Mouse (Mus musculus): ENCODE measurements around the gene Nanos2. TPM values are rescaled to one million over a fixed set of nuclear protein-coding genes. Genes with fewer than 3 reads are reported as not detected.
A peak's percentile ranks its signal among the peaks of the same experiment; 100 is the strongest.

The Nanos2 gene
- polyA plus RNA-seq, 1 experiment from 2014 or later: 0.07 TPM

GRCm38 (mm10) chr7:18998835-18999234 is 11.6 kb downstream of the Nanos2 start:
- Histone ChIP-seq H3K27ac (replicated peaks) (0 out of 2 replicates have a peak overlapping the region, but pooled peaks have one; percentile 7), H3K4me1 (peaks cover 41% of the 10 kb centered on the region), H3K9me3 (replicated peaks) (no peaks in the 10 kb centered on the region), H3K4me3 (no peak overlapping the region), H3K27me3 (ENCODE audit: low read depth, poor library complexity, severe bottlenecking) (peaks cover 4% of the 10 kb centered on the region), H3K36me3 (peaks cover 21% of the 10 kb centered on the region)
- no peak for DNase-seq (ENCODE audit: low spot score)
- 45% methylated on average over 9 of the region's 9 CpGs for WGBS

- H3K9me3 ChIP-seq (replicated peaks): no peaks in the 10 kb centered on the region
- H3K36me3 ChIP-seq: peaks cover 28% of the 10 kb centered on the region
- 63% methylated on average over 10 of the region's 10 CpGs for WGBS
- H3K27me3 ChIP-seq (ENCODE audit: low read depth, poor library complexity, severe bottlenecking): no peaks in the 10 kb centered on the region
- DNase-seq (ENCODE audit: low spot score): no peak
- peak overlapping the region; percentile 75 for H3K27ac ChIP-seq (replicated peaks)
- peak overlapping the region; percentile 50 for H3K4me3 ChIP-seq
- peaks cover 54% of the 10 kb centered on the region for H3K4me1 ChIP-seq
Observed at GRCm38 (mm10) chr7:19000421-19000820, 13.2 kb downstream of the Nanos2 start.

- H3K4me1 ChIP-seq: peaks cover 62% of the 10 kb centered on the region
- H3K9me3 ChIP-seq (replicated peaks): no peaks in the 10 kb centered on the region
- peak; percentile 56 for DNase-seq (ENCODE audit: low spot score)
- H3K4me3 ChIP-seq: peak overlapping the region; percentile 50
- WGBS: 46% methylated on average over 18 of the region's 18 CpGs
- H3K27me3 ChIP-seq (ENCODE audit: low read depth, poor library complexity, severe bottlenecking): no peaks in the 10 kb centered on the region
- peak overlapping the region; percentile 75 for H3K27ac ChIP-seq (replicated peaks)
- H3K36me3 ChIP-seq: peaks cover 32% of the 10 kb centered on the region
Observed at GRCm38 (mm10) chr7:19001066-19001806, 14.0 kb downstream of the Nanos2 start.

GRCm38 (mm10) chr7:19001807-19002085 is 14.5 kb downstream of the Nanos2 start:
- Histone ChIP-seq H3K27ac (replicated peaks) (0 out of 2 replicates have a peak overlapping the region, but pooled peaks have one; percentile 91), H3K4me3 (no peak overlapping the region)
- 84% methylated on average over 3 of the region's 3 CpGs for WGBS

GRCm38 (mm10) chr7:19002115-19002514 is 14.9 kb downstream of the Nanos2 start:
- peaks cover 71% of the 10 kb centered on the region for H3K4me1 ChIP-seq

More at GRCm38 (mm10) chr7:19001807-19002085, 14.5 kb downstream of the Nanos2 start:
- peaks cover 67% of the 10 kb centered on the region for H3K4me1 ChIP-seq
- no peaks in the 10 kb centered on the region for H3K9me3 ChIP-seq (replicated peaks)
- H3K27me3 ChIP-seq (ENCODE audit: low read depth, poor library complexity, severe bottlenecking): no peaks in the 10 kb centered on the region
- peaks cover 30% of the 10 kb centered on the region for H3K36me3 ChIP-seq
- DNase-seq (ENCODE audit: low spot score): no peak

GRCm38 (mm10) chr7:19002848-19003498 is 15.8 kb downstream of the Nanos2 start:
- Histone ChIP-seq H3K4me3 (peak overlapping the region; percentile 55), H3K4me1 (peaks cover 78% of the 10 kb centered on the region), H3K27me3 (ENCODE audit: low read depth, poor library complexity, severe bottlenecking) (no peaks in the 10 kb centered on the region), H3K9me3 (replicated peaks) (no peaks in the 10 kb centered on the region), H3K36me3 (peaks cover 36% of the 10 kb centered on the region), H3K27ac (replicated peaks) (peak overlapping the region; percentile 91)
- 4% methylated on average over 17 of the region's 17 CpGs for WGBS
- peak; percentile 79 for DNase-seq (ENCODE audit: low spot score)

More at GRCm38 (mm10) chr7:19002115-19002514, 14.9 kb downstream of the Nanos2 start:
- 51% methylated on average over 4 of the region's 4 CpGs for WGBS
- peaks cover 32% of the 10 kb centered on the region for H3K36me3 ChIP-seq
- no peaks in the 10 kb centered on the region for H3K27me3 ChIP-seq (ENCODE audit: low read depth, poor library complexity, severe bottlenecking)
- no peaks in the 10 kb centered on the region for H3K9me3 ChIP-seq (replicated peaks)
- peak overlapping the region; percentile 91 for H3K27ac ChIP-seq (replicated peaks)
- no peak for DNase-seq (ENCODE audit: low spot score)
- peak overlapping the region; percentile 55 for H3K4me3 ChIP-seq

GRCm38 (mm10) chr7:19003902-19004630 is 16.9 kb downstream of the Nanos2 start, which contains the start of gene Irf2bp1:
Irf2bp1 (plus strand) TSS chr7:19004044.
- peak; percentile 92 for DNase-seq (ENCODE audit: low spot score)
- Histone ChIP-seq H3K36me3 (peaks cover 37% of the 10 kb centered on the region), H3K4me1 (peaks cover 74% of the 10 kb centered on the region), H3K27me3 (ENCODE audit: low read depth, poor library complexity, severe bottlenecking) (no peaks in the 10 kb centered on the region), H3K9me3 (replicated peaks) (no peaks in the 10 kb centered on the region), H3K27ac (replicated peaks) (peak within 1 kb of the TSS; percentile 96), H3K4me3 (peak within 1 kb of the TSS; percentile 98)
- WGBS: under 1% methylated on average over 88 of the region's 90 CpGs

- Histone ChIP-seq H3K36me3 (peaks cover 37% of the 10 kb centered on the region), H3K27ac (replicated peaks) (peak overlapping the region; percentile 96), H3K27me3 (ENCODE audit: low read depth, poor library complexity, severe bottlenecking) (no peaks in the 10 kb centered on the region), H3K4me1 (peaks cover 72% of the 10 kb centered on the region), H3K4me3 (peak overlapping the region; percentile 98), H3K9me3 (replicated peaks) (no peaks in the 10 kb centered on the region)
- peak; percentile 37 for DNase-seq (ENCODE audit: low spot score)
- WGBS: 10% methylated on average over 34 of the region's 34 CpGs
Observed at GRCm38 (mm10) chr7:19004631-19005079, 17.5 kb downstream of the Nanos2 start.

GRCm38 (mm10) chr7:19005417-19006121 is 18.4 kb downstream of the Nanos2 start:
- Histone ChIP-seq H3K27me3 (ENCODE audit: low read depth, poor library complexity, severe bottlenecking) (no peaks in the 10 kb centered on the region), H3K4me3 (peak overlapping the region; percentile 98), H3K27ac (replicated peaks) (peak overlapping the region; percentile 33; the same call in 1 of the 2 replicates), H3K9me3 (replicated peaks) (no peaks in the 10 kb centered on the region), H3K36me3 (peaks cover 37% of the 10 kb centered on the region), H3K4me1 (peaks cover 65% of the 10 kb centered on the region)
- DNase-seq (ENCODE audit: low spot score): no peak
- 83% methylated on average over 34 of the region's 34 CpGs for WGBS

- Histone ChIP-seq H3K36me3 (peaks cover 32% of the 10 kb centered on the region), H3K4me3 (peak overlapping the region; percentile 98), H3K27me3 (ENCODE audit: low read depth, poor library complexity, severe bottlenecking) (no peaks in the 10 kb centered on the region), H3K27ac (replicated peaks) (no peak overlapping the region), H3K9me3 (replicated peaks) (no peaks in the 10 kb centered on the region), H3K4me1 (peaks cover 58% of the 10 kb centered on the region)
- WGBS: 9% methylated on average over 12 of the region's 12 CpGs
- DNase-seq (ENCODE audit: low spot score): peak; percentile 85
Observed at GRCm38 (mm10) chr7:19006476-19006875, 19.3 kb downstream of the Nanos2 start.

- Histone ChIP-seq H3K36me3 (peaks cover 32% of the 10 kb centered on the region), H3K27ac (replicated peaks) (no peak overlapping the region), H3K9me3 (replicated peaks) (no peaks in the 10 kb centered on the region), H3K27me3 (ENCODE audit: low read depth, poor library complexity, severe bottlenecking) (no peaks in the 10 kb centered on the region), H3K4me1 (peaks cover 59% of the 10 kb centered on the region), H3K4me3 (peak overlapping the region; percentile 98; the same call in 1 of the 2 replicates)
- 75% methylated on average over 13 of the region's 13 CpGs for WGBS
- DNase-seq (ENCODE audit: low spot score): no peak
Observed at GRCm38 (mm10) chr7:19007026-19007977, 20.1 kb downstream of the Nanos2 start.

Measured in midbrain, embryonic 10.5 days (tissue).